Mouse (Mus musculus): ENCODE data around the gene Tent4b.

Tent4b gene

DNA sequence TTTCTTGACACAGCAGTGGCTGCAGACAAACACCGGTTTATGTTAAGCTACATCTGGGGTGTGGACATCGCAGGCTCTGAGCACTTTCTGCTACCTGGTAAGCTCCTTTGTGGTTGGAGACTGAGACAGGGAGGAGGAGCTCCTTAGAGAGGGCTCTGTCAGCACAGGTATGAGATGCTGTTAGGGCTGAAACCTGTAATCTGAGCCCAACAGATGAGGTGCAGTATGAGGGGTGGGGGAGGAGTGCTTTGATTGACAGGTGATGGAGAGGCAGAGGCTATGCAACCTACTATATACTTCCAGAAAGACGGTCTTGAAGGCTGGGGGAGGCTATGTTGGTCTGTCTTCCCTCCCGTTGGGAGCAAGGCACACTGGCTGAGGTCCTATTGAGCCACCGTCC is 80.2 kb downstream of the Tent4b start:
- DNase-seq (ENCODE audit: low read depth, low spot score) = no peak

DNA sequence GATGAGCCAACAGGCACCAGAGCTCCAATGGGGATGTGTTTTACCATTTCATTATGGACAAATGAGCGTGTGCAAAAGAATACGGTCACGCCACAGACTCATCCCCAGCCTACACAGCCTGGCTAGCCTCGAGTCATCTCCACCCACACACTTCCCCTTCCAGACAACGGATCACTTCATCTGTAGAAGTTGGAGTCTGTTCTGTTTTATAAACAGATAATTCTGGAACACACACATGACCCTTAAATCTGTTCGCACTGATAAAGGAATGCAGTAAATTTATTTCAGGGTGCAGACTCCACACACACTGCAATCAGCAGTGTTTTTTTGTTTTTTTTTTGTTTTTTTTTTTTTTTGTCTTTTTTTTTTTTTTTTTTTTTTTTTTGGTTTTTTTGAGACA is 80.7 kb downstream of the Tent4b start:
- DNase-seq (ENCODE audit: low read depth, low spot score) = no peak

DNA sequence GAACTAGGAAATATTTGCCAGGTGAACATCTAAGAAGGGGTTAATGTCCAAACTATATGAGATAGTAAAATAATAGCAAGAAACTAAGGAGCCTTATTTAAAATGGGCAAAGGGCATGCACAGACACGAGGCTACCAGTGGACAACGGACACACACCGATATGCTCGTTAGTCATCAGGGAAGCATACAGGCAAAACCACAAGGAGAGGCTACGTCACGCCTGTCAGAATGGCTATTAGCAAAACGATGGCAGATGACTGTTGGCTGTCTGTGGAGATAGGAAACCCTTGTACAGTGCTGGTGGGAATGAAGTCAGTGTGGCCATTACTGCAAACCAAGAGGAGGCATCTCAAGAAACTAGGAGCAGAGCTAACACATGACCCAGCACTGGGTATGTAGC is 81.9 kb downstream of the Tent4b start:
- no peak for DNase-seq (ENCODE audit: low read depth, low spot score)

DNA sequence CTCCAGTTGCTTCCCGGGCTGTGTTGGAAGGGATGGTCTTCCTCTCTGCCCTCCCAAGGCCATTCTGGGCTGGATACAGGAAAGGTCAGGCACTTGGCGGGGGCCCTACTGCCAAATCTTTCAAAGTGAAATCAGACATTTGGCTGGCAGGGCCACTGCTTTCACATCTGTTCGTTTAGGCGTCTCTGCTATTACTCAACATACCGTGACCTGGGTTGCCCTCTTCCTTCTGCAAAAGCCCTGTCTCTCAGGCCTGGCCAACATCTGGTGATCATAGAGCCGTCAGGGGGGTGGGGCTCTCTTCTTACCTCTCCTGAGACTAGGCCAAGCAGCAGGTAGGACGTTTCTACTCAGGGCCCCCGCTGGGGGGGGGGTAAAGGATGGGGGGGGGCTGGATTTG is 83.7 kb downstream of the Tent4b start:
- peak; percentile 35 for DNase-seq (ENCODE audit: low read depth, low spot score)

DNA sequence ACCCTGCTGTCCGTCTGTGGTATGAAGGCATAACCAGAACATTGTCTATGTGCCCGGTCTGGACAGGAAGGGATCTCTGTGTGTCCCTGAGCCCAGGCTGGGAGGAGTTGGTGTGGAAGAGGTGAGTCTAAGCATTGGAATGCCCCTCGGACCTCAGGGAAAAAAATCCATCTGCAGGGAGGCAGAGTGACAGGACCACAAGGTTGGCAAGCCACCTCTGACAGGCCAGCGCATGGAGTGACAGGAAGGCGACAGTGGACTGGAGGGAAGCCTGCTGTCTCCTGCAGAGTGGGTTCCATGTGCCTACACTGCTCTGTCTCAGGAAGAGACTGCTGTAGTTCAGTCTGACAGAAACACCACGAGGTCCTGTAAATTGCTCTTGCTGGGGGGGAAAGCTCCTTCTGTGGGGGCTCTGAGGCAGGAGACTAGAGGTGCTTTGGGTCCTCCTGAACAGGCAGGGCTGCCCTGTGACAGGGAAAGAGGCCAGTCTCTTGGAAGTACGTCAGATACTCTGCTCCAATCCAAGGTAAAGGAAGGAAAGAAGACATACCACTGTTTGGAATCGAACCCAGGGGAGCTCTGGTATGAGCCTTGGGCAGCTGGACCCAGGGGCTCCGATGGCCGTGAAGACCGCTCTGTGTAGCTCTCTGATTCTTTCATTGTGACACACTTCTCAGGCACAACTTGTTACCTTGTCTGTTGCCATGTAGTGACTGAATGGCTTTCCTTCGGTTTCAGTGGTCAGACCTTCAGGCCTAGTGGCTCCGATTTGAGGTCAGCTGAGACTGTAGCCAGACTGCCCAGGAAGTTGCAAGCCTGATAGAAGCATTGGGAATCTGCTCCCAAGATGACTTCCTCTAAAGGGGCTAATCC is 84.5 kb downstream of the Tent4b start:
- no peak for DNase-seq (ENCODE audit: low read depth, low spot score)

DNA sequence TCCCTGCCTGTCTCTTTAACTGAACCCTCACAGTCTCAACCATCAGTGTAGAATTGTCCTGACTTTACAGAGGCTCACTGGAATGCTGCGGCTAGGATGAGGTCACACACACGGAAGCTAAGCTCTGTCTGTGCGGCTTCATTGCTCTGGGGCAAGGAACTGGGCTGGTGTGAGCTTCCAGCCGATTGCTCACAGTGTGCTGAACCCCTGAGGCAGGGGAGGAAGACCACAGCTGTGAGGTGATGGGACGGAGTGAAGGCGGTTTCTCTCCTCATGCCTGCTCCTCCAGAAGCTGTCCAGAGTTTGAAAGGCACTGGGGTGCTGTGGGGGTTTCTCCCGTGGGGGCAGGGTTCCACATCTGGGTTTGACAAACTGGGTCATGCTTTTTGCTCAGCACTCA is 85.7 kb downstream of the Tent4b start:
- no peak for DNase-seq (ENCODE audit: low read depth, low spot score)

DNA sequence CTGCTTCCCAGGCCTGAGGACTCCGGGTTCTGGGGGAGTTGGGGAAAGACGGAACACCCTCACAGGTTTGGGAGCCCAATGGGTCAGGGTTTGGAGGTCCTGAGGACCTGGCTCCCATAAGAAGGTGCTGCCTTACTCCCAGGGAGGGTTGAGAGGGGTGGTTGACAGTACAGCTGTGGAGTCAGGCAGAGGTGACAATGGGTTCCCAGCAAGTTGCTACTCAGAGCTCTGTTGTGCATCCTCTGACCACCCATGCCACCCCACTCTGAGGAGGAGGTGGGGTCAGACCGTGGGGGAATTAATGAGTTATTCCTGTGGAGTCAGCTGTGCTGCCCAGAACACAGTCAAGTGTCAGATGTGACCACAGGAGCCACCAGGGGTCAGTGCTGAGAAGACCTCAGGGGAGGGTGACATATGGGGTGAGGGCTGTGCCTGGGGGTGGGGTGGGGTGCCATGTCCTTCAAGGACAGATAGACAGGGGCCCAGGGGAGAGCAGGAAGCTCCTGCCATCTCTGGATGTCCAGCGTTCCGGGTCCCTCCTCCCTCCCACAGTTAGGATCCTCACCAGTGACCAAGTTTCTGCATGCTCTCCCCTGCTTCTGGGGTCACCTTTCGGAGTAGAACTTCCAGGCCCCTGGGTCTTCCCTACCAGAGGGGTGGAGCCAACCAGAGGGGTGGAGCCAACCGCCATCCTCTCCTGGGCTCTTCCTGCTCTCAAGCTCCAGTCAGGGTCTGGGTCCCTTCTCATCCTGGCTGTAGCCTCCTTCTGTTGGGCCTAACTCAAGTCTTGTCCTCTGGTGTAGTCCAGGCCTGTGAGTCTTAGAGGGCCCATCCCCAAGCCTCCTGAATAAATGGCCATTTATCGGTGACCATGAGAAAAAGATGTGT is 86.7 kb downstream of the Tent4b start:
- no peak for DNase-seq (ENCODE audit: low read depth, low spot score)

DNA sequence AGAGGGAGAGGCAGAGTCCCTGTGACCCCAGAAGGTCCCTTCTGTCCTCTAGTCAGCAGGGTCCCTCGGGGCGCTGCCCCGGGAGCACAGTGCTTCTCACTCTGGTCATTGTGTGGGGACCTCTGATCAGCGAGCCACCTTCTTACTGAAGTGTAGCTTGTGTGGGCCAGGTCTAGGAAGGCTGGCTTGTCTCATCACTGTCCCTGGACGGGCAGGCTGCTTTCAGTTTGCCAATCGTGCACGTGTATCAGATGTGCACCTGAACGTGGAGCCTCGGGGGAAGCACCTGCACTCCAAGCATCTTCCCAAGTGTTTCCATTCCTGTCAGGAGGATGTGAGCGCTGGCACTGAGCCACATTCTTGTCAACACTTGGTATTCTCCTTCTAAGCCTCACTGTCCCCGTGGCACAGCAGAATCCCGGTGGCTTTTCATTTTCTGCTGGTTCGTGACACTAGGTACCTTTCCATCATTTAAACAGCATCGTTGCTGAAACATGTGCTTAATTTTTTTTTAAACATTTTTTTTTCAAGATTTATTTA is 87.5 kb downstream of the Tent4b start:
- no peak for DNase-seq (ENCODE audit: low read depth, low spot score)

DNA sequence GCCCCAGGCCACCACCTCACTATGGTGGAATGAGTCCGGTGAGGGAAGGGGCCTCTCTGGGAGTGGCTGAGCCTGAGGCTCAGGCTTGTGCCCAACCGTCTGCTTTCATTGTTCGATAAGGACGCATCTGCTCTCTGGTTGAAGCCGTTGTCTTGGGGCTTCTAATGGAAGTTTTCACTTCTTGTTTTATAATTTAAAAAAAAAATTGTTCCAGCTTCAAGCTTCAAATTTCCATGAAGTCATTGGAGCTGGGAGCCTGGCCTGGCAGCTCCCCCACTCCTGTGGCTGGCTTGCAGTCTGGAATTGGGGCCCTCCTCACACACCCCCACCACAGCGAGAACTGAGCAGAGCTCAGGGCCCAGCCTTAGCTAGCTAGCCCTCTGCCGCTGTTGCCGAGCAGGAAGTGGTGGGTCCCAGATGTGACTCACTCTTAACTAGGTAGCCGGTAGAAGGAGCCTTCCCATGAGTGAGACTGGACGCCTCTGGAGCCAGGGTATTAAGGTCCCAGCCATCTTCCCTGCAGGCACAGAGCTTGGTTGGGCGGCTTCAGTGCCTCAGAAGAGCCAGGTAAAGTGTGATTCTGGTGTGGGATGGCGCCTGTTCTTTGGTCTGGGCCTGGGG is 89.7 kb downstream of the Tent4b start:
- no peak for DNase-seq (ENCODE audit: low read depth, low spot score)

DNA sequence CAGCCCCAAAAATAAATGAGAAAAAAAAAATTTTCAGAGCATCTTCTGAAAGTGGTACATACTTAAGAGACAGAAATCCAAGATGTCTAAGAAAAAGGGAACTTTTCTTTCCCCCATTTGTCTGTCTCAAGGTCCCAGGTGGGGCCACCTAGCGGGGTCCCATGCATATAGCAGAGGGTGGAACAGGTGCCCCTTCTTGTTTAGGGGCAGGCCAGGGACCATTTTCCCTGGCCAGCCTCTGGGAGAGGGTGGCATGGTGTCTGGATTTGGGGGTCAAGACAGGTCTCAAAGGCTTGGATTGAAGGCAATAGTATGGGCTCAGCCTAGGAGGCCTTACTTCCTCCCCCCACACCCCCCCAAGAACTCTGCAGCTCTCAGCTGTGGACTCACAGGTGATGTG is 90.9 kb downstream of the Tent4b start:
- no peak for DNase-seq (ENCODE audit: low read depth, low spot score)

DNA sequence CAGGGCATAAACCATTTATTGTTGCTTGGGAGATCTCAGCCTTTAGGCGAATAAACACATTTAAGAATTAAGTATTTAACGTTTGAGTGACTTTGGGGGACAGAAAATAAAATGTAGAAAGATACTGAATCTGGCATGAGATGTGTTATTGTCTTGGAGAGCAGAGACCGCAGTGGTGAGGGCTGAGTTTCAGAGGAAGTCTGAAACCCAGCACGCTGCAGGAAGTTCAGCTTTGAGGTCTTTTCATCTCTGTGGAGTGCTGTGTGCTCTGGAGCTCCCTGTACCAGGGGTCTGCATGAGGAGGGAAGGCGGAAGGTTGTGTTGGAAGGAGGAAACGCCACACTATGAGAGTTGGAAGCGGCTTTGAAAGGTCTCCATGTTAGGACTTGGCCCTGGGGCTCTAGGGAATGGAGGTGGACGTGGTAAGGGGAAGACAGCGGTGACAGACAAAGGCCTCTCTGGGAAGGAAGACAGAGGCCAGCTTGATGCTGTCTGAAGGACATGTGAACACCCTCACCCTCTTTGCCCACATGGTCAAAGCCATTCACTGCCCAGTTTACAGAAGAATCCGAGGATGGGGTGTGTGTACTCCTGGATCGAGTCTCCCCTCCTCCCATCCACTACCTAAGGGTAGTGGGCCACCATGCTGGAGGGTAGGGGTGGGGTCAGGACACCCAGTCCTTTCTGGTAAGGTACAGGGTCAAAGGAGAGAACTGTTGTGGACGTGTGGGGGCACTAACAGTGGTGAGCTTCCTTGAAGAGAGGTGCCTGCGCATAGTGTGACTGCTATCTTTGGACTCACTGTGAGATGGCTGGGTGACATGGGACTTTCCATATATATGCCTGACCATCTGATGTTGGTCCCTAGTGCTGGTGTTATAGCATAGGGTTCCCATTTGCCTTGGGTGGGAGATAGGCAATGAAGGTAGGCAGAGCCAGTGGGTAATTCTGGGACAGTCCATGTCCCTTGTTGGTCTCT is 91.6 kb downstream of the Tent4b start:
- DNase-seq (ENCODE audit: low read depth, low spot score) = no peak

DNA sequence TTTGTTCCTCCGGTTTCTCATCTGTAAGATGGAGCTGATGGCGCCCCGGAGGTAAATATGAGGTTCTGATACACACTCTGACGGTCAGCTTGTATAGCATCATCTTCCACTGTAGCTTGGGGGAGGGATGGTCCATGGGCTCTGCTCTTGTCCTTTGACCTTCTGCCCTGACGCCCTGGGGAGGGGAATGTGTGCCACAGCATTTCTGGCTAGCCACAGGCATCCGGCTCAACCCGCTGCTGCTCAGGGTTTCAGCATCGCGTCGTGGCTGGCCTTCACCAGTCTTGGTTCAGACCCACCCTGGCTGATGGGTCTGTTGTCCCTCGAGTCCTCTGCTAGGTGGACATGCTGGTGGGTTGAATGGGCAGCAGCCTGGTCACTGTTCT is 92.3 kb downstream of the Tent4b start:
- DNase-seq (ENCODE audit: low read depth, low spot score) = no peak

DNA sequence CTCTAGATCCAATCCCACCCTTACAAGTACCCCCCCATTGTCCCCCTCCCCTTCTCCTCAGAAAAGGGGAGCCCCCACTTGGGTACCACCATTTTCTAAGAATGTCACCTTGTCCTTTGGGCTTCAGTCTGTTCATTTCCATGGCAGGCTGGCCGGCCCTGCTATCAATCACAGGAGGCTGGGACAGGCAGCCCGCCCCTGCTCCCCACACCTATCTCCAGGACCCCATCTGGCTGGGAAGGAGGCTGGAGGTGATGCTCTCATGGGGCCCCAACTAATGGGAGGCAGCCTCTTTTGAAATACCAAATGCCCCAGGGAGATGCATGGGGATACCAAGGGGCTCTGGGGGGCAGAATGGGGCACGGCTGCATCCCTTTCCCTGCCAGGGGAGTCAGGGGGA is 93.9 kb downstream of the Tent4b start:
- no peak for DNase-seq (ENCODE audit: low read depth, low spot score)

DNA sequence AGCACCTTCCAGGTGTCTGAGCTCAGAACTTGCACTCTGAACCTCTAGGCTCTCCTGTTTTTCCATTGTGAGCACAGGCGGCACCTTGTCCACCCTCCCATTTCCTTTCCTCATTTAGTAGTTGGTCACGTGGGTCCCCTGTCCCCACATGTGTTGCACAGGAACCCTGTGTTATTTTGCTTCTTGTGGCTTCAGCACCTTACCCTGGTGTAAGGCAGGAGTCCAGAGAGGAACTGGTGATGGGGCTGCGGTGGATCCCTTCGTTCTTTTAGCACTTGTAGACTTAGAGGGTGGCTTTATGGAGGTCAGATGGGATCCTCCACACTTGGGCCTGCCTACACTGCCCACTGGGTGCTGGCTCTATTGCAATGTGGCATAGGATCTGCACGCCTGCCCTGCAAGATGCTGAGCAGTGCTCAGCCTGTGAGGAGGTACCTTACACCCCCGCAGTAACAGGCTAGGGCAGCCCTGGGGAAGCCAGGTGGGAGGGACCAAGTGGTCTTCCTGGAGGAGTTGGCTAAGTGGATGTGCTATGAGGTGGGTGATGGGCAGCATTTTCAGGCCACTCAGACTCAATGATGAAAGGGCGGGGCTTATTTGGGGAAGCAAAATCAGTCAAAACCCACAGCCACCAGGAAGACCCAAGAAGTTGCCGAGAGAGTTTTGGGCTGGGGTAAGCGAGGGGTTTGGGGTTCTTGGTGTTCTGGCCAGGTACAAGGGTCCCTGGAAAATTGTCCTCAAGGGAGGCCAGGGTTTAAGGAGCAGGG is 94.8 kb downstream of the Tent4b start:
- DNase-seq (ENCODE audit: low read depth, low spot score) = no peak

DNA sequence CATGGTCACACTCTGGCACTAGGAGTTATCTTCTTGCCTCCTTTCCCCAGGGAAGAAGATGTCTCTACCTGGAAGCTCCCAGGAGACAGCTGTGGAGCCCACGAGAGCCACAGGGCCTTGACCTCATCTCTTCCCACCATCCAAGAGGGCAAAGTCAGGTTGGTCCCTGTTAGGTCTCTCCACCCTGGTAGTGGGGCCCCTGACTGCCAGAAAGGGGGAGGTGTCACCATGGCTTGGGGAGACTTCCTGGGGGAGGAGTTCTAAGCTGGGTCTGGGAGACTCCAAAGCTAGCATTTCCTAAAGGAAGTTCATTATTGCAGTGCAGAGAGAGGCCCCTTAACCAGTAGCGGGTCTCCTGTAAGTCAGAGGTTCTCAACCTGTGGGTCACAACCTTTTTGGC is 96.0 kb downstream of the Tent4b start:
- DNase-seq (ENCODE audit: low read depth, low spot score) = no peak

DNA sequence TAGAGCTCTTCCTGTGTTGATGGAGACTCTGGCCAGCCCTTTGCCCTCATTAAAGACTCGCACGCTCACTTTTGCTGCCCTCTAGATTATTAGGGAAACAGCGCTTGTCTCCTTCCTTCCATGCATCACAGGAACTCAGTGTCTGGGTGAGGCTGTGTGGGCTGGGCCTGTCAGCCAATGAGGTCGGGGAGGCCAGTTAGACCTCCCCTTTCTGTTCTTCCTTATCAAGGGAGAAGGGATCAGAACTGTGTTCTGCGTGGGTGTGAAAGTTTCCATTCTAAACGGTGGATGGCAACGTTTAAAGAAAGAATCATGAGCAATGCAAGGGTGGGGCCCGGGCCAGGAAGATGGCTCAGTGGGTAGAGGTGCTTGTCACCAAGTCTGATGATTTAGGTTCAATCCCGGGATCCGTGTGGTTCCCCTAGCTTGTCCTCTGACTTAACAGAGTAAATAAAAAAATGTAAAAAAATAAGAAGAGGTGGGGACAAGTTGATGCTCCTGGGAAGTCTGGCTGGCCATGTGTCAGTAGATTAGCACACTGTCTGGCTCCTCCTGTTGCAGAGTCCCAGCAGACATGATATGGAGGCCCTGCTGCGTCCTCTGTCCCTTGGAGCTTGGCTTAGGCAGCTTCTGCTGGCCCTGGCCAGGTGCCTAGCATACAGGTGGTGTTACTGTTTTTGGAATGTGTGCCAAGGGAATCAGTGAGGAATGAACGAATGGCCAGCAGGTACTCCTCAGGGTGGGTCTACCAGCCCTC is 99.1 kb downstream of the Tent4b start:
- DNase-seq (ENCODE audit: low read depth, low spot score) = no peak

DNA sequence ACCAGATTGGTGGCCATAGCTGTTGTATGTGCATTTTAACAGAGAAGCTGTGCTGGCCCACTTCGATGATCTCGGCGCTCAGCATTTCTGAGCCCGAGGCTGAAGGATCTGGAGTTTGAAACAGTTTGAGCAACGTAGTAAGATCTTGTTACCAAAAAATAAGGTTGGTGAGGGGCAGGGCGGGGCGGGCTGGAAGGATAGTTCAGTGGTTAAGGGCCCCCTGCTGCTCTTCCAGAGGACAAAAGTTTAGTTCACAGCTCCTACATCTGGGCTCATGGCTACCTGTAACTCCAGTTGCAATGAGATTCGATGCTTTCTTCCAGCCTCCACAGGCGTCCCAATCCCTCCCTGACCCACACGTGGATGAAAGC is 99.7 kb downstream of the Tent4b start:
- DNase-seq (ENCODE audit: low read depth, low spot score) = no peak

DNA sequence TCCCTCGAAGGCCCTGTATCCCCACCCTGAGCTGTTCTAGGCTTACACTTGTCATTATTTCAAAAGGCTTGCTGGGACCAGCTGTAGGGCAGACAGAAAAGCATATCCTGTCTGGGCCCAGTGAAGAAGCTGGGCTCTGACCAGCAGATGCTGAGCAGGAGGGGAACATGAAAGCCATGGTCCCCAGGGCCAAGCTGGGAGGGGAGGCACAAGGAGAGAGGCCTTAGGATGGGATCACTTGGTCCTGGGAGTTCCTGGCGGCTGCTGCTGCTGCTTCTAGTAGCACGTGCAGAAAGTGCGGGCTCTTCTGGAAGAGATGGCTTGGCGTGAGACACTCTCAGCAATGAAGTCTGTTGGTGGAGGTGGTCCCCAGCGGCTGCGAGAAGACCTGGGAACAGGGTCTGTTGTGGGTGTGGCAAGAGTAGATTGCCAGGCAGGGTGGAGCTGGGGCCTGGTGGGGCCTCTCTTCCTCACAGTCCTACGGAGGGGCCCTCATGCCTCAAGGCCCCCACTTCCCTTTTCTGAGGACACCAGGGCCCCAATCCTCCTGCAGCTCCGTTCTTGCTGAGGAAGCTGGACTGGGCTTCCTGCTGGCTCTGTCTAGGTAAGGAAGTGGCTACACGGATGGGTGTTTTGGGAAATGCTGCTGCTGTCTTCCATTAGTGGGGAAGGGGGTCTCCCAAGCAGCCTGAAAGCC is 101.0 kb downstream of the Tent4b start:
- no peak for DNase-seq (ENCODE audit: low read depth, low spot score)
